Mouse (Mus musculus): Measurements from ENCODE around the gene Ankrd23. TPM values are rescaled to one million over a fixed set of nuclear protein-coding genes. Genes with fewer than 3 reads are reported as not detected.

Gene Ankrd23
- polyA plus RNA-seq, 1 experiment from 2014 or later = 13.2 TPM

DNA sequence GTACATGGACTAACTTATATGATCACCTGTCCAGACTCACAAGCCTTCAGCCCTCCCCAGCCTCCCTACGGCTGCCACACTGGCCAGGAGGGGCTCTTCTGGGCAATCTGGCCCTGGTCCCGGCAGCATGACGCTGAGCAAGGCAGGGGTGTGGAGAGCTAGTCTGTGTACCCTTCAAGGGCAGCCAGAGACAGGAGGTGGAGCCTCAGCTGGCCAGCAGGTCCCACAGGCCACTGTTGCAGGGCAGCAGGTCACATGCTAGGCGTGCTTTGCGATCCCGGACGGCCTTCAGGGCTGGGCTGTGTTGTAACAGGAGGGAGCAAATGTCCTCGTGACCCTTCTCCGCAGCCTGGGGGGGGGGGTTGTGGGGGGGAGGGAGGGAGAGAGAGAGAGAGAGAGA is 2.5 kb upstream of the Ankrd23 start, which contains the start of gene Gm42417:
Gene Gm42417 (minus strand): TSS at position 244 of the 400 bp plus-strand sequence.
- no peak within 1 kb of the TSS for H3K27ac ChIP-seq (ENCODE audit: low read length)
- no peak within 1 kb of the TSS for H3K4me3 ChIP-seq (replicated peaks; ENCODE audit: low read length)
- 75% methylated on average over 9 of the region's 9 CpGs for WGBS
- no peaks in the 10 kb centered on the region for H3K9me3 ChIP-seq (ENCODE audit: control insufficient read depth, low read length)
- no peaks in the 10 kb centered on the region for H3K27me3 ChIP-seq (replicated peaks; ENCODE audit: control insufficient read depth, insufficient read depth, low read length)
- H3K36me3 ChIP-seq (ENCODE audit: control insufficient read depth, insufficient read depth) = peaks cover 2% of the 10 kb centered on the region; the same call in 1 of the 2 replicates
- H3K4me1 ChIP-seq (replicated peaks; ENCODE audit: control insufficient read depth, insufficient read depth, low read length) = 0 out of 2 replicates have a peak, but pooled peaks cover 7% of the 10 kb centered on the region
- no peak for ATAC-seq
- H3K4me2 ChIP-seq (ENCODE audit: low read length) = no peak within 1 kb of the TSS
- H3K9ac ChIP-seq (replicated peaks; ENCODE audit: low read depth, low read length) = no peak within 1 kb of the TSS

DNA sequence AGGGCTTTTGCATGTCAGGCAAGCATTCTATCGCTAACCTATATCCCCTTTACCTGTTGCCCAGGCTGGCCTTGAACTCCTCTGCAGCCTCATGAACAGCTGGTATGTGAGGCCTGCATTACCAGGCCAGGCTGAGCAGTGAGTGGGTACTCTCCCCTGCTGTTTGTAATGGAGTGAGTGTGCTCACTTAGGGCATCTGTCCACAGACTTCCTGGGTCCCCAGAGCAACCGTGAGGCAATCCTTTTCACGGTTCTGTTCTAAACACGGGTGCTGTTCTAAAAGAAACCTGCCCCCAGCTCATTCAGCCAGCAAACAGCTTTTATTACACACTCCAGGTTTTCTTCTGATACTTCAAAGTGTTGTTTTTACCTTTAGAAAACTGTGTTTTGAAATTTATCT is 2.0 kb upstream of the Ankrd23 start:
- ATAC-seq = no peak

DNA sequence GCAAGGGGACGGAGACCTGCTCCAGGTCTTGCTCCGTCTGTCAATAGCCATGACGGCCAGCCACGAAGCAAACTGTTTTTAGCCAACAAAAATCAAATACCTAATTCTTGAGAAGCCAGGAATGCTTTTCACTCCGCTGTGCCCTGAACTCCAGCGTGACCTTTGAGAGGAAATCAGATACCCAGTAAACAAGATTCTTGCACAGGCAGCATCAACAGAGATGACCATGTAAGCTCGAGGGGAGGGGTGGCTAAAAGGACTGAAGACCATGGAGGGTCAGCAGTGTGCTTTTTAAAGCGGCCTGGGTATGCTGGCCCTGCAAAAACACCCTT is 320 bp downstream of the Ankrd23 start:
- Histone ChIP-seq H3K9ac (replicated peaks; ENCODE audit: low read depth, low read length) (no peak overlapping the region), H3K27me3 (replicated peaks; ENCODE audit: control insufficient read depth, insufficient read depth, low read length) (no peaks in the 10 kb centered on the region), H3K4me3 (replicated peaks; ENCODE audit: low read length) (no peak overlapping the region), H3K4me2 (ENCODE audit: low read length) (no peak overlapping the region), H3K9me3 (ENCODE audit: control insufficient read depth, low read length) (no peaks in the 10 kb centered on the region), H3K27ac (ENCODE audit: low read length) (no peak overlapping the region), H3K4me1 (replicated peaks; ENCODE audit: control insufficient read depth, insufficient read depth, low read length) (0 out of 2 replicates have a peak, but pooled peaks cover 5% of the 10 kb centered on the region), H3K36me3 (ENCODE audit: control insufficient read depth, insufficient read depth) (peaks cover 2% of the 10 kb centered on the region; the same call in 1 of the 2 replicates)
- WGBS = 86% methylated on average over 8 of the region's 8 CpGs
- ATAC-seq = no peak

More for the DNA sequence above, 2.0 kb upstream of the Ankrd23 start:
- Histone ChIP-seq H3K4me1 (replicated peaks; ENCODE audit: control insufficient read depth, insufficient read depth, low read length) (0 out of 2 replicates have a peak, but pooled peaks cover 6% of the 10 kb centered on the region), H3K36me3 (ENCODE audit: control insufficient read depth, insufficient read depth) (peaks cover 2% of the 10 kb centered on the region; the same call in 1 of the 2 replicates), H3K4me3 (replicated peaks; ENCODE audit: low read length) (no peak overlapping the region), H3K27me3 (replicated peaks; ENCODE audit: control insufficient read depth, insufficient read depth, low read length) (no peaks in the 10 kb centered on the region), H3K9me3 (ENCODE audit: control insufficient read depth, low read length) (no peaks in the 10 kb centered on the region), H3K4me2 (ENCODE audit: low read length) (no peak overlapping the region), H3K27ac (ENCODE audit: low read length) (no peak overlapping the region), H3K9ac (replicated peaks; ENCODE audit: low read depth, low read length) (no peak overlapping the region)
- 81% methylated on average over 4 of the region's 4 CpGs for WGBS

DNA sequence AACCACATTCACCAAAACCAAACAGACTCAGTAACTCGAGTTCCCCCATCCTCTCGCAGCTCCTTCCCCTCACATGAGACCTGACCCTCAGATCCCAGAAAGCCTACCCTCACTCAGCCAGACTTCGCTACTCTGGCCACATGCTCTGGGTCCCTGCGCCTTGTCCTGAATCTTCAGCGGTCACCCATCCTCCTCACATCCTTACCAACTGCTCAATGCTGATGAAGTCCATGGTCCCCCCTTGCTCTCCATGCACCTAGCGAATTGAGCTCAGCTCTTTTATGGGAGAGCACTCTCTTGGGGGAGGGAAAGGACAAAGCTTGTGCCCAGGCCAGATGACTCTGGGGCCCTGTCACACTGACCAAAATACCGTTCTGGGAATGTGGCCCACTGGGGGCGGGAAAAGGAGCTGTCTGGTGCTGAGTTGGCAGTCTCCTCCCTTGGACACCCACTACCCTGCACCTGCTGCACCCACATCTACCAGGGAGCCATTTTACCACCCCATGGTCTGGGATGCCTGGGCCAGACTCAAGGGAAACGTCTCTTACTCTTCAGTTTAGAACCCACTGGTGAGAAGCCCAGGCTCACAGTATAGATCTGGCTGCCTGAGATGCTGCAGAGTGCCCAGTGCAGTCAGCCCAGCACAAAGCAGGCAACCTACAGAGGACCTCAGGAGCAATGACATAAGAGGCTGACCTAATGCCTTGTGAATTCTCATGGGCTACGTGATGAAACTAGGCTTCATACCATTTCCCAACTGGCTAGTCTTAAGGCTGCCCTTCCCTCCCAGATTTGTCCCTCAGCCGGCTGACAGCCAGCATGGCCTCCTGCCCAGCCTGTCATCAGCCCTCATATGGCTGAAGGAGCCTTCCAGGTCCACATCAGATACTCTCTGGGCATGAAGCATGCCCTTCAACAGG is 946 bp downstream of the Ankrd23 start:
- peaks cover 5% of the 10 kb centered on the region; the same call in 1 of the 2 replicates for H3K4me1 ChIP-seq (replicated peaks; ENCODE audit: control insufficient read depth, insufficient read depth, low read length)
- H3K27ac ChIP-seq (ENCODE audit: low read length) = no peak overlapping the region
- no peak for ATAC-seq
- WGBS = 90% methylated on average over 11 of the region's 11 CpGs
- no peak overlapping the region for H3K9ac ChIP-seq (replicated peaks; ENCODE audit: low read depth, low read length)
- H3K36me3 ChIP-seq (ENCODE audit: control insufficient read depth, insufficient read depth) = no peaks in the 10 kb centered on the region
- no peak overlapping the region for H3K4me2 ChIP-seq (ENCODE audit: low read length)
- no peaks in the 10 kb centered on the region for H3K27me3 ChIP-seq (replicated peaks; ENCODE audit: control insufficient read depth, insufficient read depth, low read length)
- no peak overlapping the region for H3K4me3 ChIP-seq (replicated peaks; ENCODE audit: low read length)
- no peaks in the 10 kb centered on the region for H3K9me3 ChIP-seq (ENCODE audit: control insufficient read depth, low read length)

DNA sequence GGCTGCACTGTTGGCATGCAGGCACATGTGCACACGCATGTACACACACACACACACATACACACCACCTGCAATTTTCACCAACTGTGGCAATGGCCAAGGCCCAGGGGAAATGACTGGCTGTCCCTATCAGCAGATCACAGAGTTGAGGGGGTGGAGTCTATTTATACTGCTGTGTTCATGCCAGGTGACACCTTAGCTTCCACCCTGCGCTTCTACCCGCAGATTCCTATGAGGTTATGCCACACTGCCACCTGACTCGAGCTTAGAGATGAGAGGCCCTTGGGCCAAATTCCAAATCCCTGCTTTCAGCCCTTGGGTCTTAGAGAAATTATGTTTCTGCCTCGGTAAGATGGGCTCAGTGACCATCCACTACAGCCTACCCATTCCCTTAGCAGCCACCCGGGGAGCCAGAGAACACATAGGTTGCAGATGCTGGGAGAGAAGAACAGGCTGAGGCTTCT is 2.1 kb downstream of the Ankrd23 start:
- Histone ChIP-seq H3K27me3 (replicated peaks; ENCODE audit: control insufficient read depth, insufficient read depth, low read length) (no peaks in the 10 kb centered on the region), H3K9ac (replicated peaks; ENCODE audit: low read depth, low read length) (no peak overlapping the region), H3K27ac (ENCODE audit: low read length) (no peak overlapping the region), H3K4me1 (replicated peaks; ENCODE audit: control insufficient read depth, insufficient read depth, low read length) (peaks cover 12% of the 10 kb centered on the region; the same call in 1 of the 2 replicates), H3K9me3 (ENCODE audit: control insufficient read depth, low read length) (no peaks in the 10 kb centered on the region), H3K4me2 (ENCODE audit: low read length) (no peak overlapping the region), H3K36me3 (ENCODE audit: control insufficient read depth, insufficient read depth) (no peaks in the 10 kb centered on the region), H3K4me3 (replicated peaks; ENCODE audit: low read length) (no peak overlapping the region)
- ATAC-seq = no peak
- 90% methylated on average over 6 of the region's 6 CpGs for WGBS

DNA sequence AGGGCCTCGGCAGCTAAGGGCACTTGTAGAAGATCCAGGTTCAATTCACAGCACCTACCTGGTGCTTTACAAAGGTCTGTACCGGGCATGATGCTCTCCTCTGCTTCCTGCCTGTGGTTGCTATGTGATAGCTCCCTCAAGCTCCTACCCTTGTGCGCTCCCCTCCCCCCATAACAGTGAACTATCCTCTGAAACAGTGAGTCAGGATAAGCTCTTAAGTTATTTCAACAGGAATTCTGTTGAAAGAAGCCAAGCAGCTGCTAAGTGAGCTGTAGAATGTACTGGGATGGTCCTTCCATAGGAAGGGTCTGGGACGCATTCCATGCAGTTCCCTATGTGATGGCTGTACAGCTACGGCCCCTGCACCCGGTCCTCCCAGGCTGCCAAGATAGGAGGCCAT is 3.1 kb downstream of the Ankrd23 start:
- Histone ChIP-seq H3K4me3 (replicated peaks; ENCODE audit: low read length) (no peak overlapping the region), H3K9me3 (ENCODE audit: control insufficient read depth, low read length) (no peaks in the 10 kb centered on the region), H3K27me3 (replicated peaks; ENCODE audit: control insufficient read depth, insufficient read depth, low read length) (no peaks in the 10 kb centered on the region), H3K27ac (ENCODE audit: low read length) (no peak overlapping the region), H3K4me2 (ENCODE audit: low read length) (no peak overlapping the region), H3K36me3 (ENCODE audit: control insufficient read depth, insufficient read depth) (no peaks in the 10 kb centered on the region), H3K4me1 (replicated peaks; ENCODE audit: control insufficient read depth, insufficient read depth, low read length) (peaks cover 13% of the 10 kb centered on the region), H3K9ac (replicated peaks; ENCODE audit: low read depth, low read length) (no peak overlapping the region)
- WGBS = 87% methylated on average over 6 of the region's 6 CpGs
- no peak for ATAC-seq

DNA sequence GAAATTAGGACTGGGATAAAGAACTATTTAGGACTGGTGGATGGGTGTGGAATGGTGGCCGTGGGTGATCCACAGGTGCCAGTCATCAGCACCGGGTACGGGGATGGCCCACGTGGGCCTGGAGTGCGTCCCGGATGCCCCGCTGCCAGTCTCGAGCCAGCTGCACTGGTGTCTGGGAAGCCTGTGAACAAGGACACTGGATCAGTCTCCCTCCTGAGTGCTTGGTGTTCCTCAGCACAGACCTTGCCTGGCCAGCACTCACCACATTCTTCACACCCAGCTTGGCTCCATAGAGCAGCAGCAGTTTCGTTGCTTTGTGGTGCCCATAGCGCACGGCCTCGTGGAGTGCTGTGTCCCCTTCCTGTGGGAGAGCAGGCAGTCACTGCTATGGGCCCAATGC is 5.2 kb downstream of the Ankrd23 start:
- no peak overlapping the region for H3K9ac ChIP-seq (replicated peaks; ENCODE audit: low read depth, low read length)
- 87% methylated on average over 12 of the region's 12 CpGs for WGBS

DNA sequence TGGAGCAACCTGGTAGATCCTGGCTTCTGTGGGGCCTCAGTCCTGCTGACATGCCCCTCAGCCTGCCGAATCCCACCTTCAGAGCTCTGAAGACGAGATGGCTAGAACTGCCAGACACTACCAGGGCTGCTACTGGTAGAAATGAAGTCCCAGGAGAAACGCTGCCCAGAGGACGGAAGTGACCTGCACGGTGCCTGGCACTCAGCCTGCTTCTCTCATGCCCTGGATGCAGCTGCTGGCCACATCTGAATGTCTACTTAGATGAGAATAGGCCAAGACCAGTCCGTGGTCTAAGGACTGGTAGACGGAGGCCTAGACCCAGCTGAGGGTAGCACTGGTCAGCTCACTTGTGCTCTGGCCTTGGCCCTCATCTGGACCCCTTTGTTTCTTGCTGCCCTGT is 5.7 kb downstream of the Ankrd23 start:
- Histone ChIP-seq H3K36me3 (ENCODE audit: control insufficient read depth, insufficient read depth) (no peaks in the 10 kb centered on the region), H3K9ac (replicated peaks; ENCODE audit: low read depth, low read length) (no peak overlapping the region), H3K4me2 (ENCODE audit: low read length) (no peak overlapping the region), H3K4me1 (replicated peaks; ENCODE audit: control insufficient read depth, insufficient read depth, low read length) (peaks cover 17% of the 10 kb centered on the region), H3K27ac (ENCODE audit: low read length) (no peak overlapping the region), H3K9me3 (ENCODE audit: control insufficient read depth, low read length) (no peaks in the 10 kb centered on the region), H3K4me3 (replicated peaks; ENCODE audit: low read length) (no peak overlapping the region), H3K27me3 (replicated peaks; ENCODE audit: control insufficient read depth, insufficient read depth, low read length) (no peaks in the 10 kb centered on the region)
- 94% methylated on average over 7 of the region's 7 CpGs for WGBS
- ATAC-seq = no peak

More for the DNA sequence above, 5.2 kb downstream of the Ankrd23 start:
- Histone ChIP-seq H3K9me3 (ENCODE audit: control insufficient read depth, low read length) (no peaks in the 10 kb centered on the region), H3K4me3 (replicated peaks; ENCODE audit: low read length) (no peak overlapping the region), H3K36me3 (ENCODE audit: control insufficient read depth, insufficient read depth) (no peaks in the 10 kb centered on the region), H3K27ac (ENCODE audit: low read length) (no peak overlapping the region), H3K27me3 (replicated peaks; ENCODE audit: control insufficient read depth, insufficient read depth, low read length) (no peaks in the 10 kb centered on the region), H3K4me2 (ENCODE audit: low read length) (no peak overlapping the region), H3K4me1 (replicated peaks; ENCODE audit: control insufficient read depth, insufficient read depth, low read length) (peaks cover 17% of the 10 kb centered on the region)
- no peak for ATAC-seq

DNA sequence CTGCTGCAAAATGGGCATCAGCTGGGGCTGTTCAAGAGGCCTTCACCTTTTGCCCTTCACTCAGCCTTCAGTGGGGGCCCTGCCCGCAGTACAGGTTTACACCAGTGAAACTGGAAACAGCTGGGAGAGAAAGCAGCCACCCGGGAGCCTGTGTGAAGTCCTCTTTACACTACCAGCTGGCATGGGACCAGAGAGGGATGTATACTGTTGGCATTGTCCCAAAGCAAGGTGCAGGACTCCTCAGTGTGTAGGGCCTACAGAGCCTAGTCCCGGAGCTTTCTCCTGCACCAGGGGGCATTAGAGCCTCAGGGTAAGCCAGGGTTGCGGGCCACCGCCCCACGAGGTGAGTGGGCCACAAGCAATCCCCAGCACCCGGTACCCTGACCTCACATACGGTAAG is 6.2 kb downstream of the Ankrd23 start:
- Histone ChIP-seq H3K27me3 (replicated peaks; ENCODE audit: control insufficient read depth, insufficient read depth, low read length) (no peaks in the 10 kb centered on the region), H3K4me2 (ENCODE audit: low read length) (no peak overlapping the region), H3K9ac (replicated peaks; ENCODE audit: low read depth, low read length) (no peak overlapping the region), H3K36me3 (ENCODE audit: control insufficient read depth, insufficient read depth) (0 out of 2 replicates have a peak, but pooled peaks cover under 1% of the 10 kb centered on the region), H3K4me1 (replicated peaks; ENCODE audit: control insufficient read depth, insufficient read depth, low read length) (peaks cover 15% of the 10 kb centered on the region), H3K27ac (ENCODE audit: low read length) (no peak overlapping the region), H3K4me3 (replicated peaks; ENCODE audit: low read length) (no peak overlapping the region), H3K9me3 (ENCODE audit: control insufficient read depth, low read length) (no peaks in the 10 kb centered on the region)
- 72% methylated on average over 8 of the region's 8 CpGs for WGBS
- ATAC-seq = no peak
